Mouse (Mus musculus): Measurements from ENCODE around the gene Srpx. TPM values are rescaled to one million over a fixed set of nuclear protein-coding genes. Genes with fewer than 3 reads are reported as not detected.

The Srpx gene
- 6.2 and 6.7 TPM in 2 replicates for polyA plus RNA-seq (2012; rRNA removed)

GRCm38 (mm10) chrX:10117065-10117719 lies at the start of gene Srpx:
Gene Srpx, minus strand, starts transcription at chrX:10117709.

Other genes with a start within 250 kb of the Srpx start
- 0.40 TPM in 2 replicates for gene Sytl5, start 232.1 kb downstream of the Srpx start, polyA plus RNA-seq (2012; rRNA removed)
- gene Rpgr, start 99.2 kb upstream of the Srpx start, polyA plus RNA-seq (2012; rRNA removed), result 18.2 and 21.4 TPM in 2 replicates
- gene Otc, start 134.6 kb upstream of the Srpx start, polyA plus RNA-seq (2012; rRNA removed), result 0.29 and 0.49 TPM in 2 replicates